Mouse (Mus musculus) heart, postnatal 0 days (tissue): Measurements from ENCODE around the gene Adamts6.

Source experiments
- CTCF ChIP-seq: IDR thresholded peaks from 2 replicates; pipeline ENCODE4 v1.5.1; 2016; ENCODE audit warnings: antibody characterized with exemption, control low read depth, low read depth
- EP300 ChIP-seq: IDR thresholded peaks from 2 replicates; pipeline ENCODE4 v1.6.1; 2016; ENCODE audit warnings: antibody characterized with exemption, low read depth

DNA sequence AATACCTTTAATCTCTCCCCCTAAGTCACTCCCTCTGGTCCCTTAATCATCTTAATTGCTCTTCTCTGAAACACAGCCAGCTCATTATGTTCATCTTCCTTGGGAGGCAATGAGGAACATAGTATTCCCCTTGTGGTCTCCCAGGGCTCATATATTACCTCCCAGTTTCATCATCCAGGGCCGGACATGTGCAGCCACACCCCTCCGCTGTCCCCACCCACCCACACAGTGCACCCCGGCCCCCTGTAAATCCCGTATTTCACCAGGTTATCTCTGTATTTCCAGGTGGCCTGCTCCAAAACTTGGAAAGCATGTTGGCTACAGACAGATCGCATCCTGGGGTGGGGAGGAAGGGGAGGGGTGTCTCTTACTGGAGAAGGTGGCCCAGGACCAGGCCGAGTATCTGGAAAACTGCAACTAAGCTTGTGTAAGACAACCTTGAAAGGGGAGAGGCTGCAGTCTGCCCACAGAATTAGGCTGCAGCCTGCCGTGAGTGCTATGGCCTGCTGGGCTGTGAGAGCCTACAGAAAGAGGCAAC, 253.3 kb downstream of the Adamts6 start:
- TF ChIP-seq CTCF (no peak), EP300 (no peak)
